Mouse (Mus musculus) cerebellum, adult 8-10 months (tissue): Measurements from ENCODE around the gene Mab21l1.

Source experiments
- DNase-seq: peaks from one replicate; pipeline ENCODE4 v3.0.0; 2022

Gene Mab21l1

DNA sequence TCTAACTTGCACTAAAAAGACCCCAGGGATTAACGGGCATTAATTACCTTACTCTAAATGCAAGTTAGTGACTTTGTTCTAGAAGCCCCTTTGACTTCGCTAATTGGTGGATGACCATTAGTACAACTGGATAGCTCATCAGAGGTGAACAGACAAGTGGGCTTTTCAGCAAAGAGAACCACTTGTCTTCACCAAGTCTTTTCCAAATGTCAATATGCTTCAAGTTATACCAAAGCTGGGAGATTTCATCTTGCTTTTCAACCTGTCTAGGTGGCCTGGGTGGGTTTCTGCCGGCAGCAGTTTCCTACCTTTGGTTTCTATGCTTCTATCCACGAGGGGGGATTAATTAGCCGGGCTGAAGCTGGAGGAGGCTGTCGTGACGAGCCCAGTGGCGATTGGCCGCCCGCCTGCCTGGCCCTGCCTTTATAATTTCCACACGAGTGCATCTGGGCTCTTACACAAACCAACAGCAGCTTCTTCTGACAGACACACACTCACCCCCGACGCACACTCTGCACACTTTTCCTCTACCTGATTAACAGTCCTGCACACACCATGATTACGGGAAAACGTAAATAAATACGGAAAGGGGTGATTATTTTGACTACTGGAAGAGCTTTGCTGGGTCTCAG lies at the start of gene Mab21l1:
Gene Mab21l1, plus strand, starts transcription at position 455 of the 632 bp plus-strand sequence.
- peak; percentile 93 for DNase-seq

DNA sequence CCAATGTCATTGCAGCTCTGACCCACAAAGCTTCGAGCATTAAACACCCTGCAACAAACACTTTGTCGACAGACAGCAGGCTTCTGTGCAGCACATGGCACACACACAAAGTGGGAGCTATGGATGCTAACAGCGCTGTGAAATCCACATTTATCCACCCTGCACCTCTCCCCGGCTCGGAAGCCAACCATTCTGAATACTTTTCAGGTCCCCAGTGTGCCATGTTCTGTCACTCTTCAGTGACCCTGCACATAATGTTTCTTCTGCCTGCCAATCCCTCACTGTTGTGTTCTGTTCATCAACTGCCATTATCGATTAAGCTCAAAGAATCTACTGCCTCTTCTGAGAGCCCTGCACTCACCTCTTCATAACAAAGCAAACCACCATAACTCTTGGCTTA lies 48.6 kb upstream of the Mab21l1 start:
- DNase-seq = no peak

DNA sequence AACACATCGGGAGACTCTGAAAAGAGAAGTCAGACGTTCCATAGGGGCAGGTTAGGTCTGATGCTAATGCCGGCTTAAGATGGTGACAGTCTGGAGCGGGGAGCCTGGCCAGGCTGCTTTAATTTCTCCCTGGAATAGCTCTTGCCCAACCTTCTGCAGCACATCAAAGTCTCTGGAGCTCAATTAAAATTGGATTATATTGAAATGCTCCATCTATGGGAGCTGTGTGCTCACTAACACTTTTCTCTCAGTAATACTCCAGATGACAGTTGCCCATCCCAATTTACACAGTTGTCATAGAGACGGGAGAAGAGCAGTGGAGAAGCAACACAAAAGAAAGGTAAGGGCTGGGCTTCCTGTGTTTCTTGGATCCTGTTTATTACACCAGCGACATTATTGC lies 40.9 kb upstream of the Mab21l1 start:
- no peak for DNase-seq

DNA sequence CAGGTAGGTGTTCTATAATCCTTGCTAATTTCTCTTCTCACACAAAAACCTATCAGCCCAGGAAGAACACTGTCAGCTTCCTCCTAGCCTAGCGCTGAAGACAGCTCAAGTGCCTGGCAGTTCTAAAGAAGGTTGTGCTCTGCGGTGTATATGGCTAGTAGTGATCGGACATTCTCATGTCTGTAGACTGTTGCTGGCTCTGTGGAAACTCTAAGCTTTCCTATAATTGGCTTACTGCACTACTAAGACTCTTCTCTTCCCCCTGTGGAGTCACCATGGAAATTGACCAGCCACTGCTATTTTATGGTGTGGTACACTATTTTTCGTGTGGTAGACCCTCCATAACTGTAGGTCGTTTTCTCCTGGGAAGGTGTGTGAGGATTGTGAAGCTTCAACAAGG lies 40.1 kb upstream of the Mab21l1 start:
- DNase-seq = no peak

DNA sequence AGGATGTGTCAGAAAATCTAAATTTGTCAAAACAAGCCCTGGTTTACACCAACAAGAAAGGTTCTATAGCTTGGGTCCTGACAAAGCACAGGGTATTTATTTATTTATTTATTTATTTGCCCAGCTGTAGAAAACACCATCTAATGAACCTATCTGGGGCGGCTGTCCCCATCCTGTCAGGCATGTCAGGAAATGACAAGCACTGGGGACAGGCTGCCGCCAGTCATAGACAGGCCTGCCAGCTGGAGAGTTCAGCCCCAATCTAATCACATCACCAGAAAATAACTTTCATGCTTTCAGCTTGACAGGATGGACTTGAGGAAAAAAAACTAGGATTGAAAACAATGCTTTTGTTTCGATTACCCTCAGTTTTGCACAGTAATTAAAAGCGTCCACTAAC lies 39.7 kb upstream of the Mab21l1 start:
- DNase-seq = no peak

DNA sequence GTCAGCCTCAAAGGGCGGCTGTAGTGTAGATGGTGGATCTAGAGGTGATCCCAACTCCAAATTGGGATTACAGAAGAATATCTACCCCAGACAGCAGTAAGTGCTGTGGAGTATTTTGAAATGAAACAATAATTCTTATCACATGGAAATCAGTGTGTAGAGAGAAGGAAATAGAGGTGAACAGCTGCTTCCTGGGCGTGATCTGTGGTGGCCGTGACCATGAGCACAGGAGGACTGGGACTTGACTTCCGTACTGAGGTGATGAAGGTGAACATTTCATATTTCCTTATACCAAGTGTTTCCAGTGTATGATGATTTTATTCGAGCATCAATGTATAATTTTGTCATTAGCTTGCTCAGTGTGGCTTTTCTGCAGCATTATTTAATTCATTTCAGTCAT lies 38.4 kb upstream of the Mab21l1 start:
- DNase-seq = no peak

DNA sequence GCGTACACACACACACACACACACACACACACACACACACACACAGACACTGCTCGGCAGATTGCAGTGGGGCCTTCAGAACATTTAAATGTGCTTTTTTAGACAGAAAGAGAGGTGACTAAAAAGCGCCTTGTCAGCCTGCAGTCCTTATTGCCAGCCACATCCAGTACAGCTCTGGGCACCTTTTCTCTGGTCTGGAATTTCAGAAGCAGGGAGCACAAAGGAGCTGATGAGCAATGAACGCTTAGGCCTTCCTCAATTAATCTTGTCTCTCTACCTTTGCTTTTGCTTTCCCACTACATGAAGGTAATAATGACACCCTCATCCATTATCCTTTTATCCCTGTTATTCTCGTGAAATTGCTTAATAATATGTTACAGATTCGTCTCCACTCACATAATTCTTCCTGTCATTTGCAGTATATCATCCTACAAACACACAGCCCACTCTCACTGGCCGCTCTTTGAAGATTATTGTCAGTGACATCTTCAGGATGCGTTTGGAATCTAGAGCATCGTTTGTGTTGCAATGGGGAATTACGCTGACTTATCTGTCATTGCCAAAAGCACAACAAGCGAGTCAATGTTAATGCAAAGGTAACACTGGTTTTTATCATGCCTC lies 31.8 kb upstream of the Mab21l1 start:
- no peak for DNase-seq

DNA sequence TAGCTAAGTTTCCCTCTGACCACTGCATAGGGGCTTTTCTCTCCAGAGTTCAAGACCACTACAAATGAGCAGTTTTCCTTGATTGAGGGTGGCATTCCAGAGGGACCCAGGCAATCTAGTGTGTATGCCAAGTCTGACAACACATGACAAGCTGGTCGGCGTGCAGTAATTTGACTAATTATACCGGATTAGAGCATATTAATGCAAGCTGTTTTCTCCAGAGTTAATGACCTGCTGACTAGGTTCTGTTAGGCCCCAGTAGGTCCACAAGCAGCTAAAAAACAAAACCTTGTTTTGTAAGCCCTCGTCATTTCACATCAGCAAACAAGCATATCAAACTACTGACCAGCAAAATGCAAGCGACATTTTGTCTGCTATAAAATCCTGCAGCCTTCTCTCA lies 30.9 kb upstream of the Mab21l1 start:
- DNase-seq = no peak

DNA sequence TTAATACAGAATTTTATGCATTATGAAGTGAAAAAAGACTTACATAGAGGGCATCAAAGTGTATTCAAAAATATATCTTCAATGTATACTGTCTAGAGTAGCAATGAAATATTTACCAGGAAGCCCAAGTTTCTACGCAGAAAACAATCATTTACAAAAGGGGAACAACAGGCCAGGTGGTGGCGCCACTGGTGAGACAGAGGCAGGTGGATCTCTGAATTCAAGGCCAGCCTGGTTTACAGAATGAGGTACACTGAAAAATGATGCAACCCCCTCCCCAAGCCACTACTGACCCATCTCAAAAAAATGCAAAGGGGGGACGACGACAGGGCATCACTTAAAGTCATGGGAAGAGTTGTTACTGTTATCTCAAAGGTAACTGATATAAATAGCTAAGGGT lies 29.8 kb upstream of the Mab21l1 start:
- no peak for DNase-seq

DNA sequence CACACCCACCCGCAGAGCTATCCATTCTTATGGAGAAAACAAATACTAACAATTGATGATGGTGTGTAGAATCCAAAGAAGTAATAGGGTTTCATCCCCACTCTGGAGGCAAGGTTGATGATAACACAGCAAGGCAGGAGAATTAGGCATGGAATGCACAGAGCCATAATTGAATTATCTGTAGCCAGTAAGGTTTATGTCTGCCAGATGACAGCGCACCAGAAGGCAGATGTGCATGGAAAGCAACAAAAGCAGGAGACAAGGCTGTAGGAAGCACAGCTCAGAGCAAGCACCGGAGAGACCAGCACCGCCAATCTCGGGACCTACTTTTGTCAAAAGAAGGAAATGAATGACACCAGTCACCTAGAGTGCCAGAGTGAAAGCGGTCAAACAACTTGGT lies 28.4 kb upstream of the Mab21l1 start:
- DNase-seq = no peak

DNA sequence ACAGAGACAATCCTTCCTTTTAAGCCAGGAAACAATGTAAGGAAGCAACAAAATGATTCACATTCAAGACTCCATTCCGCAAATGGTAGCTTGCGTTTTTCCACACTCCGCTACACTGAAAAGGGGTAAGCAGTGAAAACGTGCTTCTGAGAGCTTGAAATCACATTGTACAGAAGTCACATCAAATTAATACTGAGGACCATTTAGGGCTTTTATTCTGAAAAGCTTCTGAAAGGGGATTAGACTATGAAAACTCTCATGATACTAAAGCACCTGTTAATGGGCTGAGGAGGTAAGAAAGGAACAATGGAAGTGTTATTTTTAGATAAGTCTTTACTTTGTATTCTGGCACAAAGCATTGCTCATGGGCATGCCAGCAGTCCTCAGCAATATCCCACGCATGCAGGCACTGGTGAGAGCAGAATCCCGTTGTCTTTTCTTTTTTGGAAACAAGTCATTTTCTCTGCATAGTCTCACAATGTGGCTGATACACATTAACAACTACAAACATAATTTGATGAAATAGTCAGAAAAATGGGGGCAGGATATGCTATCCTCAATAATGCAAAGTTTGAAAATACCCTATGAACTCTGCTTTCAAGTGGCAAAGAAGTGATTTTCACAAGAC lies 27.2 kb upstream of the Mab21l1 start:
- no peak for DNase-seq

DNA sequence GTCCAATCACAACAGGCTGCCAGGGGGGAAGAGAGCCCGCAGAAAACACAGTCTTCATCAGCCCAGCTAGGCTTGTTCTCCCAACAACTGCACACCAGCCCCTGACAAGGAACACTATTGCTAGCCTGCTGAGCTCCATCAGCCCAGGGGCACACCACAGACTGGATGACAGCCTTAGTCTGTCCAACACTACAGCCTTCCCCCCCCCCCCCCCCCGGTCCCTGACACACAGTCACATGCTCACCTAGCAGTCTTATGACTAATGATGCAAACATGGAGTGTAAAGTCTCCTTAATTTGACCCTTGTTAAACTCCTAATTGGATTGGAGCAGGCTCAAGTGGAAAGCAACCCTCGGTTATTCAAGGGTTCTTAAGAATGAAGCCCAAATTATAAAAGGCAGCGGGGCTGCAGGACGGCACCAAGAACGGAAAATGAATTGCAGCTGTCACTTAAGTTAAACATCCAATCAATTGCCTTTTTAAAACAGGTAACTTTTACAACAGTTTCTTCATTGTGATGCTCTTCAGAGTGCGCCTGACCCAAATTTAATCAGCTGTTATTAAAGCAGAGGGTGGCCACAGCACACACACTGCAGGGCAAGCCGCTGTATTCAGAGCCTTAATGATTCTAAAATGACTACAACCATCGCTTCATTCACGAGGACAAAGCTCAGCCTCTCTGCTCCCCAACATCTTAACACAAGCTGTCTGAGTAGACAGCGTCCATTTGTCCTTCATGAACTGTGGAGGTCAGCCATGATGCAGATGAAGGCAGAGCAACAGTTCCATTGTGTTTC lies 26.3 kb upstream of the Mab21l1 start:
- DNase-seq = no peak

DNA sequence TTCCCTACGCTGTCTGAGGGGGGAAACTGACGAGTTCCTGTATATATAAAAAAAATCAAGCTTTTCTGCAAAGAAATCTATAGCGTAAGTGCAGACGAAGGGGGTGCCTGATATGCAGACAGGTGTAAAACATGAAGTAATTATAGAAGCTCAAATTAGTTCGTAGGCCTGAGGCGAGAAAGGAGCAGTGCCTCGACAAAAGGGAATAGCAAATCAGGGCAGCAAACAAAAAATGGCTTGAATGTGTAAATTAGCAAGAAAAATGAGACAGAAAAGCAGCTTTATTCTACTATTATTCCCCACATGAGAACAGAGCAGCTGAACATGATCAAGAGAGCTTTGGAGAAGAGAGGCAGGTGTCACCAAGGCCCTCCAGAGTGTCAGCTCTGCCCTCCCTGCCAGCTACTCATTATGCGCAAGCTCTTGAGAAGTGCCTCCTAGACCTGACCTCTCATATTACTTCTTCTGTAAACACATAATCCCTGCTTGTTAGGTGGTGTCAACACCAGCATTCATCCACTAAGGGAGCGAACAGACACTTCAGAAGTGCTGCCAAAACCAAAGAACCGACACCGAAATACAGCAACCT lies 25.6 kb upstream of the Mab21l1 start:
- DNase-seq = no peak

DNA sequence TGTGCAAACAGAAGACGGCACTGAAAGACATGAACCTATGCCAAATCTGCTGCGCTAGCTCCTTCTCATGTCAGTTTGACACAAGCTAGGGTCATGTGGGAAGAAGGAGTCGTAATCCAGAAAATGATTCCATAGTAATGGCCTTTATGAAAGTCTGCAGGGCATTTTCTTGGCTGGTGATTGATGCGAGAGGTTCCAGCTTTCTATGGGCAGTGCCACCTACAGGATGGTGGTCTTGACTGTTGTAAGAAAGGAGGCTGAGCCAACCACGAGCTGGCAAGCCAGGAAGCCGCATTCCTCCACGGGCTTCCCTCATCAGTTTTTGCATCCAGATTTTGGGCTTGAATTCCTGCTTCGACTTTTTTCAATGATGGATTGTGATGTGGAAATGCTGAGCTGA lies 24.0 kb upstream of the Mab21l1 start:
- DNase-seq = no peak

DNA sequence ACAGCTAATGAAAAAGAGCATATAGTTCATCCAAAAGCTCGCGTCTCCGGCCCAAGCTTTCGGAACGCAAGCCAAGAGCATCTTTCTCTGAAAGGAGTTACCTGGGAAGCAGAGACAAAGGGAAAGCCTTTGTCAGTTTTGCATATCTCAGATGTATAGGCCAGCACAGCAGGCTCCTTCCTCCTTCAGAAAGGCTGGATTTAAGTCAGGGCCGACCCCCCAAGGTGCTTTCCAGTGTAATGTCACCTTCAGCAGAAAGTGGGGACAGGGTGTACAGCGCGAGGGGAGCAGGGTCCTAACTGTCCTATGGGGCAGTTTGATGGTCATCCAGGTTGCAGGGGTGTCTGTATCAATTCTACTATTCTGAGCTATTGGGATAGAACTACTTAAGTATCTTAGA lies 18.7 kb upstream of the Mab21l1 start:
- DNase-seq = no peak

DNA sequence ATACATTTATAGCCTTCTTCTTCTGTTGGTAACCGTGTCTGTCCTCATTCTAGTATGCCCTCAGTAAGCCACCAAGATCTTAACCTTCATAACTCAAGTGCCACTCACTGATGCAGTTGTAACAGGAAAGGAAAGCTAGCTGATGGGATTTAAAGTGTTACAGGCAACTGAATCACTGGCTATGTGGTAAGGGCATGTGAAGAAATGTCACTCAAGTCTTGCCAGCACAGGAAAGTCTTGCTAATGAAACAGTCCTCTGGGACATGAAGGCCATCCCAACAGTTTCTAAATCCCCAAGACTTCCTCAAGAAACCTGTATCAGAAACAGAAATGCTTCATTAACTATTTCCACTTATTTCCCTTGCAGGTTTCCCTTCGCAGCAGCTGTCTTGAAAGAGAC lies 13.7 kb upstream of the Mab21l1 start:
- no peak for DNase-seq

DNA sequence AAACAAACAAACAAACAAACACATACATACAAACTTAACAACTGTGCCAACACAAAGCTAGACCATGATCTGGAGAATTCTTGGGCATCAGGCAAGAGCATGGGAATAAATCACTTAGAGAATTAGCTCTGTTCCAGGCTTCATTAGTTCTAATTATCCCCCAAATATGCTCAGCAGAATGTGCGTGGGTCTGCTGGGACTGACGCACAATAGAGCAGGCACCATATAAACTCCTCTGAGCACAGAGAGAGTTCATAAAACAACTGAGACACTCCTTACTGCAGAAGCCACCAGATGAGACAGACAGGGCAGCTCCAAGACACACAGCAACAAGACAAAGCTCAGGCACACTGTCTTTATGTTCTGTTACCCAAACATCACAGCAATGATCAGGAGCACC lies 13.0 kb upstream of the Mab21l1 start:
- no peak for DNase-seq

DNA sequence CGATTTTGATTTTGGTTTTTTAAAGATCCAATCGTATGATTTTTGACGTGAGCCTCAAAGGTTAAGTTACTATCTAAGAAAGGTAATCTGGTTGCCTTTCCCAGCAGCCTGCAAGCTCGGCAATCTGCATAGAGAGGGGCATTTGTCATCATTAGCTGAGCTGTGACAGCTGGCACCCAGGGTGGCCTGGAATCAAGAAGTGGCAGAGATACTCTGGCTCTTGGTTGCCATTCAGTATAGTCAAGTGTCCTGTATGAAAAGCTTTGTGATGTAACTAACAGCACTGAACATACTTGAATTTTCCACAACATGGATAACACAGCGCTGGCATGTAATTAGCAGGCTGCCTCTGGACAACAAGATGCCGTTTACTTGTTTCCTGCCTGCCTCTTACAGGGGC lies 8.1 kb upstream of the Mab21l1 start:
- peak; percentile 71 for DNase-seq

DNA sequence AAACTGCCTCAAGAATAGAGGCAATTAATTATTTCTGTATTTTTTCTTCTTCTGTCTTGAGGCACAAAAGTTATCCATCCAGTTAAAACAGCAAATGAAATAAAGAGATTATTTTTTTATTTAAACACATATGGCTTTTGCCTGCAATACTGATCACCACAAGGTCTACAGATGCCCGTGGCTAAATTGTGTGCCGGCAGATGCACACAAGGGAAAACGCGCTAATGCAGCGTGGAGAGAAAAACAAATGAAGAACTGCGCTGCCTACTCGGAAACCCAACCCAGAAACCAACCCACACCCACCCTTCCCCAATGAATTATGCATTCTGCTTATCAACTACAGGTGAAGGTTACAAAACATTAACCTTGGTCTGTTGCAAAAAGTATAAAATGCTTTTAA lies 7.1 kb upstream of the Mab21l1 start:
- DNase-seq = peak; percentile 45

DNA sequence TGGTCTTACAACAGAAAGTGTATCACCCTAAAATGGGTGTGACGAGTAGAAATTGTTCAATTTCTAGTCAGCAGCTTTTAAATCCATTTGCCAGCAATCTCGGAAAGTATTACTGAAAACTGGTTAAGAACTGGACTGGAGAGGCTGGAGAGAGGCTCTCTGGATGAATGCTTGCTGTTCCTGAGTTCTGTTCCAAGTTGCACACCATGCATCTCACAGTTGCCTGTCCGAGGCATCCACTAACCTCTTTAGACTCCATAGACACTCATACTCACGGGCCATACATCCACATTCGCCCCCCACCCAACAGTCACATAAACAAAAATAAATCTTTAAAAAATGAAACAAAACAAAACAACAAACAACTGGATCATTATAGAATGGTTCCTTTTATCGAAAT lies 6.6 kb upstream of the Mab21l1 start:
- peak; percentile 51 for DNase-seq

DNA sequence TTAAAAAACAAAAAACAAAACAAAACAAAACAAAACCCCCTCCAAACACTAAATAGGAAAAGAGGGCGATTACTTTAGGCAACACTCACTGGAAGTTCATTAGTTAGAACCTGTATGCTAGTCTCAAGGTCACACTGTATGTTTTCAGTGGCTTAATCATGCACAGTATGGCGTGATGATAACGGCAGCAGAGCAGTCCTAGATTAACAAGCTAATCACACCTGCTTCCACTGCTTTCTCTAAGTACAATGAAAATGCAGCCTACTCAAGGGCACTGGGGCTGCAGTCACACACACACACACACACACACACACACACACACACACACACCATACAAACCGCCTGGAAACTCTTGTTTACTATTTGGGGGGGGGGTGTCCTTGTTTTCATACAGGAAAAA lies 4.8 kb upstream of the Mab21l1 start:
- DNase-seq = no peak

DNA sequence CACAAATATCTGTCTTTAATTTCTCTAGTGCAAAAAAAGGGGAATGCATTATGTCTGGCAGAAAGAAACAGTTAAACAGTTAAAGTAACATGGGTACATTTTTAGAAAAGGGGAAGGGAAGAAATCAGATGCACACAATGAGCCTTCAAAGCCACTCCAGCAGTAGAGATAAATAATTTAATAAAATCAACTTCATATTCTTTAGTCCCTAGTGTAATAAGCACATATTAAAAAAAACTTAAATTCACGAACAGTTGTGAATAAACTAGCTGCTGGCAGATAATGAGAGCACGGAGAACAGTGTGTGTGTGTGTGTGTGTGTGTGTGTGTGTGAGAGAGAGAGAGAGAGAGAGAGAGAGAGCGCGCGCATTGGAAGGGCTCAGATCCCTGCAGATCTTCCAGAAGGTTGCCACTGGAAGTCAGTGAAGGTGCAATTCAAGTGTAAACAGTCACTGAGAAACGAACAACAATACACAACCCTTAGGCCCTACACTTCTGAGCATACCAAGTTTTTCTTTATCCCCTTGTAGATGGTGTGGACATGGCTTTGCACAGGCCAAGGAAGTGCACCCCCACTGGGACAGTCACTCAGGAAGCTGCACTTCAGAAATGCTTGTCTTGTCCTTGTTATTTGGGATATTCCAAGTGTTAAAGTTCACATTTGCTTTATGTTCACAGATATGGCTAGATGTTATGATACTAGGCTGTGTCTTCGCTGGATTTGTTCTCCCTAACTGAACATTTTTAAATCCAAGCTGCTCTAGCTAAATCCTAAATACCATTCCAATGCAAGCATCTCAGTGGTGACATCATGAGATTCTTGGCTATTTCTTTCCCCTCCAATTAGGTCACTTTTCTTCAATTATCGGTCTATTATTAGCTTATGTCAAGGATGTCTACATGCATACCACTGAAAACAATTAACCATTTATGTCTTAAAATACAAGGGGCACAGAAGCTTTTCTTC lies 3.3 kb upstream of the Mab21l1 start:
- peak; percentile 65 for DNase-seq
